Mouse (Mus musculus) intestine, embryonic 15.5 days (tissue): ENCODE data around the gene Gm20388. TPM values are rescaled to one million over a fixed set of nuclear protein-coding genes. Genes with fewer than 3 reads are reported as not detected.
"Not testable (repeated sequence)": the region's sequence is repeated elsewhere in the genome, so short reads cannot be mapped to it uniquely, and the experiment has no call there.

Source experiments
- ATAC-seq: fragments of 200-750 bp; cut with Nextera tagmentation; 2 replicates; pipeline ENCODE4 v1.8.0; 2017; ENCODE audit warnings: moderate TSS enrichment, moderate library complexity
- H3K27ac ChIP-seq: fragments of 300-500 bp; sonication (generic); 2 replicates; pipeline ENCODE4 v1.5.1; 2015; ENCODE audit warnings: mild to moderate bottlenecking, inconsistent platforms
- H3K27me3 ChIP-seq: fragments of 300-500 bp; sonication (generic); replicated peaks from 2 replicates; pipeline ENCODE4 v1.6.1; 2015; ENCODE audit warnings: inconsistent platforms
- H3K36me3 ChIP-seq: fragments of 300-500 bp; sonication (generic); 2 replicates; pipeline ENCODE4 v1.6.1; 2015; ENCODE audit warnings: inconsistent platforms
- H3K4me1 ChIP-seq: fragments of 300-500 bp; sonication (generic); replicated peaks from 2 replicates; pipeline ENCODE4 v1.6.1; 2015; ENCODE audit warnings: inconsistent platforms
- H3K4me2 ChIP-seq: fragments of 300-500 bp; sonication (generic); replicated peaks from 2 replicates; pipeline ENCODE4 v1.6.1; 2015; ENCODE audit warnings: mild to moderate bottlenecking, inconsistent platforms
- H3K4me3 ChIP-seq: fragments of 300-500 bp; sonication (generic); replicated peaks from 2 replicates; pipeline ENCODE4 v1.5.1; 2015; ENCODE audit warnings: inconsistent platforms
- H3K9ac ChIP-seq: fragments of 300-500 bp; sonication (generic); 2 replicates; pipeline ENCODE4 v1.6.1; 2015; ENCODE audit warnings: inconsistent platforms
- H3K9me3 ChIP-seq: fragments of 300-500 bp; sonication (generic); 2 replicates; pipeline ENCODE4 v1.6.1; 2016; ENCODE audit warnings: inconsistent platforms
- WGBS: fragments of 180-500 bp; shearing (Covaris S2); methylation state at CpG from one replicate; pipeline ENCODE4 v1.1.7; 2015; 5-methylcytosine and 5-hydroxymethylcytosine counted together
- polyA plus RNA-seq: library from polyadenylated mRNA; unstranded; fragments of >200 nt; fragmentation: Nextera tagmentation; extraction: Ambion mirVana; gene quantifications from 2 replicates; pipeline ENCODE4 v1.2.1, GENCODE M21; 2015

Gene Gm20388
- polyA plus RNA-seq, 1 experiment from 2014 or later = not detected

DNA sequence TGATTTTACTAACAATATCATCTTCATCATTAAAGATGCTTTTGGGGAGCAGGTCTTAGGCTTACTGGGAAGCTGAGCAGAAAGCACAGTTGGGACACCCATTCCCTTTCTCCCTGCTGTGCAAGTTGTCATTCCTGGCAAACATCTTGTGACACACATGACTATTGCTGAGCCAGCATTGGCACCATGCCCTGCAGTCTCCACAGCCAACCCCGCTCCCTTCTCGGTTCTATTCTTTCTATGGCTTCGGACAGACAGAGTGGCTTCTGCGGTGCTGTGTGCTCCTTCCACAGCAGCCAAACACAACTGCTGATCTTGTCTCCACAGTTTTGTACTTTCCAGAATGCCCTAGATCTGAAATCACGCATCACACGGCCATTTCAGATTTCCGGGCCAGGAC, 1397.1 kb downstream of the Gm20388 start:
- 88% methylated on average over 7 of the region's 7 CpGs for WGBS
- ATAC-seq = no peak
- H3K36me3 ChIP-seq = no peaks in the 10 kb centered on the region
- H3K27me3 ChIP-seq = peaks cover 14% of the 10 kb centered on the region; the same call in 1 of the 2 replicates
- H3K4me3 ChIP-seq = no peak overlapping the region
- H3K9ac ChIP-seq = no peak overlapping the region
- no peak overlapping the region for H3K4me2 ChIP-seq
- no peaks in the 10 kb centered on the region for H3K9me3 ChIP-seq
- H3K4me1 ChIP-seq = peaks cover 10% of the 10 kb centered on the region
- H3K27ac ChIP-seq = no peak overlapping the region

DNA sequence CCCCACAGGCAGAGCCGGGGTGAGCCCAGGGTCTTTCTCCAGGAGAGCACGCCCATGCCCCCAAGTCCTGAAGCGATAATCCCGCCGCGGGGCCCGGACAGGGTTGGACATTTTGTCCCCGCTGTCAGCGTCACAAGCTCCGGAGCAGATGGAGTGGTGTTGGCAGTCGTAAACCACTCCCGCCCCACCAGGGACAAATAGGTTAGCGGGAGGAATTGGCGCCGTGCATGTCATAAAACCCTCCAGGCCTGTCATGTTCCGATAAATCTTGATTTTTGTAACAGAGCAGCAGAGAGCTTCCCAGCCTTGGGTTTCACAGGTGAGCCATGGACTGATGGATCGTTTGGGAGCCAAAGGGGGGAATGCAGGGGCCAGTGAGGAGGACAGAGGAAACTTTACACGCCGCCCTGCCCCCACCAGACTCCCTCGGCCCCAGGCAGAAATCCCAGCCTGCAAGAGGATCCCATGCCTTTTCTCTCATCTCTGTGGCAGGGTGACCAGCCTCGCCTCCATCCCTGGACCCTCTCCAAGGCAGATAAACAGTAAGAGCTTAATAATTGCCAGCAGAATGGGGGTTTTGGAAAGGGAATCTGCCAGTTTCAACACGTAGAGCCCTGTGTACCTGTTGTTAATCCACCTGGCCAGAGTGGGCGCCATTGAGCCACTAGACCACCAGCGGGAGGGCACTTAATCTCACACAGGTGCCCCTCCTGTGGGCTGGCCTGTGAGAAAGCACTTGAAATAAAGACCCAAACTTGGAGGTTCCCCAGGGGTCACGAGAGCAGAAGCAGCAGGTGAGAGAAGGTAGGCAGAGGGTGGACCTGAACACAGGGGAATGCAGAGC, 1400.6 kb downstream of the Gm20388 start:
- H3K9me3 ChIP-seq = no peaks in the 10 kb centered on the region
- H3K9ac ChIP-seq = no peak overlapping the region
- ATAC-seq = peak; percentile 37; the same call in 1 of the 2 replicates
- 17% methylated on average over 25 of the region's 25 CpGs for WGBS
- H3K4me3 ChIP-seq = 0 out of 2 replicates have a peak overlapping the region, but pooled peaks have one; percentile 4
- no peak overlapping the region for H3K27ac ChIP-seq
- H3K27me3 ChIP-seq = peaks cover 5% of the 10 kb centered on the region; the same call in 1 of the 2 replicates
- H3K4me2 ChIP-seq = peak overlapping the region; percentile 50
- peaks cover 14% of the 10 kb centered on the region for H3K4me1 ChIP-seq
- no peaks in the 10 kb centered on the region for H3K36me3 ChIP-seq

DNA sequence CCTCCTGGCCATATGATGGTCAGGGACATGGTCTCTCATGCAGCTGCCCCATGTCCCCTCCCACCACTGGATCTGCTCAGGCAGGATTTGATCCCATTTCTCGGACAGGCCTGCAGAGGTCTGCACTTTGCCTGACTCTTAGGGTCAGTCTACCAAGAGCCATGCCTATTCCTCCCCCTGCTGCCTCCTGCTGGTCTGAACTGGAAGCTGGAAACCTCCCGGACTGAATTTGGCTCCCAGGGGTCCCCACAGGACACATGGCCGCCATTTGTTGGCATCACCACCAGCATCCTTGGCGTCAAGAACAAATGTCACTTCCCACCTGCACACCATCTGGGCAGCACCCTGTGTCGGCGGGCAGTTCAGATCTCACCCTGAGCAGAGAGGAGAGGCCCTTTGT, 1402.8 kb downstream of the Gm20388 start:
- Histone ChIP-seq H3K36me3 (no peaks in the 10 kb centered on the region), H3K4me2 (no peak overlapping the region), H3K27me3 (peaks cover 5% of the 10 kb centered on the region; the same call in 1 of the 2 replicates), H3K4me1 (peaks cover 16% of the 10 kb centered on the region), H3K27ac (no peak overlapping the region), H3K9ac (no peak overlapping the region), H3K9me3 (no peaks in the 10 kb centered on the region), H3K4me3 (no peak overlapping the region)
- 52% methylated on average over 6 of the region's 6 CpGs for WGBS
- ATAC-seq = no peak

DNA sequence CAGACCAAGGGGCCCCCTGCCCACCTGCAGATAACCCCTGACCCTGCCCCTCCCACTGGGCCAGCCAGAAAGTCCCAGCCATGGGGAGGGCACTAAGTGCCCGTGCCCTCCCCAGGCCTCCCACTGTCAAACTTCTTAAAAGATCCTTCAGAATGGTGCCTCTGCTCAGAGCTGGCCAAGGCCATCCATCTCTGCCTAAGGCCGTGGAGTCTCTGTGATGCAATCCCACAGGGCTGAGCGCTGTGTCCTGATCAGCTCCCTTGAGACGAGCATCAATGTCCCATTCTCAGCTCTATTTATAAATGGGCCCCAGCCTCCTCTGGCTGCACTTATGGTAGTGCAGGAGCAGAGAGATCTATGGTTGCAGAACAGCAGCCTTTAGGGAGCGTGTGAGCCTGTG, 1403.4 kb downstream of the Gm20388 start:
- Histone ChIP-seq H3K27ac (no peak overlapping the region), H3K4me1 (peaks cover 16% of the 10 kb centered on the region), H3K9me3 (no peaks in the 10 kb centered on the region), H3K36me3 (no peaks in the 10 kb centered on the region), H3K27me3 (peaks cover 5% of the 10 kb centered on the region; the same call in 1 of the 2 replicates), H3K9ac (no peak overlapping the region), H3K4me3 (no peak overlapping the region), H3K4me2 (no peak overlapping the region)
- 67% methylated on average over 5 of the region's 5 CpGs for WGBS
- no peak for ATAC-seq

DNA sequence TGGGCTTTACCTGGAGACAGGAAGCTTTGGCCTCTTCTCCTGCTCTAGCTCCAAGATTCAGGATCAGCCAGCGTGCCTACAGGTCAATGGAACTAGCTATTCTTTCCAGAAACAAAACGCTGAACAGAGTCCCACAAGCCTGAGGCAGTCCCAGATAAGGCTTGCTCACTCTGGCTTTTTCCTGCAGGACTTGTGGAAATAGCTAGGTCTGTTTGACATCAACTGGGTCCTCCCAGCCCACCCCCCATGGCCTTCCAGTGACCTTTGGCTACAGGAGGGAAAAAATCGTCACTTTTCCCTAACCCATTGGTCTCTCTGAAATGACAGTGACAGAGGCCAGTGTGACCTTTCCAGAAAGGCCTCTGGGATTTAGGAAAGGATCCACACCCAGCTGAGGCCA, 1404.9 kb downstream of the Gm20388 start:
- Histone ChIP-seq H3K36me3 (no peaks in the 10 kb centered on the region), H3K9ac (no peak overlapping the region), H3K4me1 (peaks cover 16% of the 10 kb centered on the region), H3K4me2 (no peak overlapping the region), H3K27ac (no peak overlapping the region), H3K27me3 (no peaks in the 10 kb centered on the region; the same call in 1 of the 2 replicates), H3K9me3 (no peaks in the 10 kb centered on the region), H3K4me3 (no peak overlapping the region)
- WGBS = 34% methylated on average over 3 of the region's 3 CpGs
- ATAC-seq = no peak

DNA sequence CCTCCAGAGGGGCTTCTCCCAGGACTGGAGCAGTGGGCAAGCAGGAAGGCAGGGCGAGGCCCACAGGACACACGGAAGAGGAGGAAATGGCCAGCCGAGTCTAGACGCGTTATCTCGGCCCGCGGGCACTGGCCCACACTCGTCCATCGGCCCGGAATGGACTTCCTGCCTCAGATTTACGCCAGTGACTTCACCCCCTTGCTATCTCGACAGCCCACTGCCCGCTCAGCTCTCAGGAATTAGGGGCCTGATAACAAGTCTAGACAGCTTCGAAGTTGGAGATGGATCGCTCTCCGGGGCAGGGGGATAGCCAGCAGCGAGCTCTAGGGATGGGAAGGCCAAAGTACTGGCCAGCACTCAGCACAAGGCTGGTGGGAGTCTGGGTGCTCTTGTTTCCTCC, 1405.4 kb downstream of the Gm20388 start:
- Histone ChIP-seq H3K36me3 (no peaks in the 10 kb centered on the region), H3K27me3 (no peaks in the 10 kb centered on the region; the same call in 1 of the 2 replicates), H3K27ac (no peak overlapping the region), H3K4me2 (no peak overlapping the region), H3K9ac (no peak overlapping the region), H3K4me1 (peaks cover 12% of the 10 kb centered on the region), H3K9me3 (no peaks in the 10 kb centered on the region), H3K4me3 (no peak overlapping the region)
- ATAC-seq = no peak
- WGBS = 19% methylated on average over 18 of the region's 18 CpGs

DNA sequence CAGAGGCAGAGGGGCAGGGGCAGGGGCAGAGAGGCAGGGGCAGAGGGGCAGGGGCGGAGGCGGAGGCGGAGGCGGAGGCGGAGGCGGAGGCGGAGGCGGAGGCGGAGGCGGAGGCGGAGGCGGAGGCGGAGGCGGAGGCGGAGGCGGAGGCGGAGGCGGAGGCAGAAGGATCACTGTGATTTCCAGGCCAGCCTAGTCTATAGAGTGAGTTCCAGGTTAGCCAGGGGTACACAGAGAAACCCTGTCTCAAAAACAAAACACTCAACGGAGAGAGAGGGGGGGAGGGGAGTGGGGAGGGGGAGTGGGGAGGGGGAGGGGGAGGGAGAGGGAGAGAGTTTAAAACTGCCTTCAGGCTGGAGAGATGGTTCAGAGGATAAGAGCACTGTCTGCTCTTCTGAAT, 1408.1 kb downstream of the Gm20388 start:
- 0 out of 2 replicates have a peak overlapping the region, but pooled peaks have one; percentile 17 for H3K4me2 ChIP-seq
- not testable (repeated sequence) for H3K27me3 ChIP-seq, ATAC-seq, H3K9ac ChIP-seq, H3K4me1 ChIP-seq, H3K36me3 ChIP-seq, H3K4me3 ChIP-seq, H3K27ac ChIP-seq, H3K9me3 ChIP-seq
- WGBS = no CpG with 5 or more reads among the region's 19 CpGs

DNA sequence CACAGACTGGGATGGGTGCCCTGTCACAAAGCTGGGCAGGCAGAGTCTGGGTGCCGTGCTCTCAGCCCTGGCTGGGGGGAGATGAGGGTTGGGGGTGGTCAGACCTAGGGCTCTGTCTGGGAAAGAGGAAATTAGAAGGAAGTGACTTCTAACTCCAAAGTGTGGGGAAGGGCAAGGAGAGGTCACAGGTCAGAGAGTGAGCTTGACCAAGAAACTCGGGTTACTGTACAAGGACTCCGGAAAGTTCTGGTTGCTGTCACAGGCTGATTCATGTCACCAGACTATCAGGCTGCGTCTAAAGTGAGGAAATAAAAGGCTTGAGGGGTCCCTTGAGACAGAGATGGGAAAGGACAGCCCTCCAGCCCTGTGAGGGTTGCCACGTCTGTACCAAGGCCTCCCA, 1408.8 kb downstream of the Gm20388 start:
- Histone ChIP-seq H3K9ac (no peak overlapping the region), H3K27ac (no peak overlapping the region), H3K4me3 (no peak overlapping the region), H3K4me1 (peaks cover 7% of the 10 kb centered on the region), H3K9me3 (no peaks in the 10 kb centered on the region), H3K36me3 (no peaks in the 10 kb centered on the region), H3K4me2 (no peak overlapping the region), H3K27me3 (no peaks in the 10 kb centered on the region)
- WGBS = 58% methylated on average over 5 of the region's 5 CpGs
- no peak for ATAC-seq

DNA sequence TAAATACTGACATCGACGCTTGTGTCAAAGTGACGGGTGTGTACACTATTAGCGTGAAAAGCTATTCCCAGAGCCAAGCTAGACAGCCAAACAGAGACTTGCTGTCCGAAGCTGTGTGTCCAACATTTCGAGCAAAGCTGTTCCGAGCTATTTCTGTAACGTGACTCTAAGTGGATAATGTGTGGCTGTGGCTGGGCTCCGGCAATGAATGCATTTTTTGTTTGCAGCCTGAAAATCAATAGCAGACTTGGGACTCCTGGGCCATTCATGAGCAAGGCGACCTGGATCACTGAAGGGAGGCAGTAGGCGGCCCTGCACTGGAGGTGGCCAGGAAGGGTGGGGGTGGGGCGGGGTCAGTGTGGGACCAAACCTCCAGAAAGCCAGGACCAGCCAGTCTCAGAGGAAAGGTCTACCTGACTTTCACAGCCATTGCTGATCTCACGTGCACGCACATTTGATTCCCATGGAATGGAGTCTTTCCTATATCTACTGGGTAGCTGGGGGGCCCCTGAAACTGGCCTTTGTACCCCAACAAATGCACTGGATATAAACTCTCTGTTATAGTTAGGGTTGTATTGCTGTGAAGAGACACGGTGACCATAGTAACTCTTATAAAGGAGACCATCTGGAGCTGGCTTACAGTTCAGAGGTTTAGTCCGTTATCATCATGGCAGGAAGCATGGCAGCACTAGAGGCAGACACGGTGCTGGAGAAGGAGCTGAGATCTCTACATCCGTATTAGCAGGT, 1415.7 kb downstream of the Gm20388 start:
- H3K9ac ChIP-seq = no peak overlapping the region
- peak; percentile 85 for ATAC-seq

DNA sequence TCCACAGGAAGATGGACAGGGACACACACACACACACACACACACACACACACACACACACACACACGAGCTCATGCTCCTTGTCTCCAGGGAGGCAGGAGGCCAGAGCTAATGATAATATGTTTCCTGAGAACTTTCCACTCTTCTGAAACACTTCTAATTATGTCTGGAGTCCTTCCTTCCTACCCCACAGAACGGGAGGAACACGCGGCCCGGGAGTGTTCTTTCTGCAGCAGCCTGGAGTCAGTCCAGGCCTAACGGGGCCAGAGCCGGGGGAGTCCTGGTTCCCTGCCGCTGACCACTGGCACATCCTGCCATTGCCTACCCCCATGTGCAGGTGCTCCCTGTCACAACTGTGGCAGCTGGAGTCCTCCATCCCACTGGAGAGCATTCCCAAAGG, 1421.8 kb downstream of the Gm20388 start:
- H3K9me3 ChIP-seq = no peaks in the 10 kb centered on the region
- no peak overlapping the region for H3K4me3 ChIP-seq
- peaks cover 13% of the 10 kb centered on the region for H3K4me1 ChIP-seq
- H3K9ac ChIP-seq = no peak overlapping the region
- peaks cover 3% of the 10 kb centered on the region; the same call in 1 of the 2 replicates for H3K27me3 ChIP-seq
- no peak overlapping the region for H3K4me2 ChIP-seq
- no peak overlapping the region for H3K27ac ChIP-seq
- H3K36me3 ChIP-seq = no peaks in the 10 kb centered on the region
- ATAC-seq = no peak
- WGBS = 26% methylated on average over 8 of the region's 8 CpGs

More for the DNA sequence above, 1415.7 kb downstream of the Gm20388 start:
- Histone ChIP-seq H3K36me3 (no peaks in the 10 kb centered on the region), H3K27me3 (no peaks in the 10 kb centered on the region), H3K27ac (no peak overlapping the region), H3K4me3 (no peak overlapping the region), H3K4me1 (peaks cover 13% of the 10 kb centered on the region), H3K4me2 (no peak overlapping the region), H3K9me3 (no peaks in the 10 kb centered on the region)
- WGBS = 37% methylated on average over 18 of the region's 18 CpGs

DNA sequence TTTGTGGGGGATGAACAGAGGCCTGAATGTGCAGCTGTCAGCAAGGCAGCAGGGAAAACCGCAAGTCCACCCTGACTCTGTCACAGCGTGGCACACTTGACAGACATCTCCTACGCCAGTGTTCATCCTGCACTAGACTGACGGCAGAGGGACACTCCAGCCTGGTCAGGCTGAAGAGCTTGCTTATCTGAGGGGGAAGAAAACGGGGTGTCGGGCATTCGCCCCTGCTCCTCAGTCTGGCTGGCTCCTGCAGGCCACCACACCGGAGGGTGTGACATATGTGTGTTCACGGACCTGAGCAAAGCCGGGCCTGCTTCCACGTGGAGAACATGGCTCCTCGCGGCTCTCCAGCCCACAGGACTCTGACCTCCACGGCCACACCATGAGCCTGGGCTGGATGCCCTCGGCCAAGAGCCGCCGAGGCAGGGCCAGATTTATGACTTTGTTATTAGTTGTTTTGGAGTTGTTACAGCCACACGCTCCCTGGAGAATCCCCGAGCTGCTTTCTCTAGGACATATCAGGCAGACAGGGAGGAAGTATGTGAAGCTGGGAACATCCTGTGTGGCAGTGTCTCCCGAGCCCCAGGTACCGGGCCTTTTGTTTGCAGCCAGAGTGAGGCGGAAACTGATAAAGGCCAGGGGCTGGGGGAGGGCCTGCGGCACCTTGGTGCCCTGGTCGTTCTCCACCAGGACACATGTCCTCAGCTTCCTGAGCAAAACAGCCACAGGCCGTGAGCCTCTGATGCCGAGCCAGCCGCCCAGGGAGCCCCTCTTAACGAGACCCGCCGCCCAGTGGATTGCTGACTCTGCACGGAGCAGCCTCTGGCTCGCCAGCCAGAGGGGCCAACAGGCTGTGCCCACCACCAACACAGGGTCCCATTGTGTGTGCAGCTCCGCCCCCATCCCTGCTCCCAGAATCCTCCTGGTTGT, 1424.1 kb downstream of the Gm20388 start:
- Histone ChIP-seq H3K9ac (no peak overlapping the region; the same call in 1 of the 2 replicates), H3K36me3 (no peaks in the 10 kb centered on the region), H3K9me3 (no peaks in the 10 kb centered on the region), H3K27me3 (peaks cover 3% of the 10 kb centered on the region; the same call in 1 of the 2 replicates), H3K4me2 (no peak overlapping the region), H3K27ac (peak overlapping the region; percentile 38; the same call in 1 of the 2 replicates), H3K4me1 (peaks cover 13% of the 10 kb centered on the region), H3K4me3 (no peak overlapping the region)
- peak; percentile 46 for ATAC-seq
- WGBS = 35% methylated on average over 33 of the region's 33 CpGs
